Mouse (Mus musculus) neural tube, embryonic 14.5 days (tissue): ENCODE data around the gene Dapk3. TPM values are rescaled to one million over a fixed set of nuclear protein-coding genes. Genes with fewer than 3 reads are reported as not detected.
"Not testable (repeated sequence)": the region's sequence is repeated elsewhere in the genome, so short reads cannot be mapped to it uniquely, and the experiment has no call there.

Experiments
- ATAC-seq: fragments of 200-750 bp; cut with Nextera tagmentation; 2 replicates; pipeline ENCODE4 v1.8.0; 2017; ENCODE audit warnings: low read depth, mild to moderate bottlenecking, moderate TSS enrichment, moderate library complexity
- H3K27ac ChIP-seq: fragments of 300-500 bp; sonication (generic); 2 replicates; pipeline ENCODE4 v1.5.1; 2014; ENCODE audit warnings: low read depth, mild to moderate bottlenecking, control low read depth, low read length, moderate library complexity, mixed read lengths
- H3K27me3 ChIP-seq: fragments of 300-500 bp; sonication (generic); 2 replicates; pipeline ENCODE4 v1.6.1; 2014; ENCODE audit warnings: low read length; ENCODE audit not compliant: control insufficient read depth, insufficient read depth
- H3K36me3 ChIP-seq: fragments of 300-500 bp; sonication (generic); 2 replicates; pipeline ENCODE4 v1.6.1; 2014; ENCODE audit warnings: low read length, mixed read lengths; ENCODE audit not compliant: control insufficient read depth, insufficient read depth
- H3K4me1 ChIP-seq: fragments of 300-500 bp; sonication (generic); 2 replicates; pipeline ENCODE4 v1.6.1; 2014; ENCODE audit warnings: low read length; ENCODE audit not compliant: control insufficient read depth, insufficient read depth
- H3K4me2 ChIP-seq: fragments of 300-500 bp; sonication (generic); 2 replicates; pipeline ENCODE4 v1.6.1; 2014; ENCODE audit warnings: mild to moderate bottlenecking, low read depth, low read length, control low read depth
- H3K4me3 ChIP-seq: fragments of 300-500 bp; sonication (generic); 2 replicates; pipeline ENCODE4 v1.5.1; 2014; ENCODE audit warnings: low read depth, low read length, control low read depth, mixed read lengths
- H3K9ac ChIP-seq: fragments of 300-500 bp; sonication (generic); replicated peaks from 2 replicates; pipeline ENCODE4 v1.6.1; 2014; ENCODE audit warnings: low read depth, mild to moderate bottlenecking, control low read depth, low read length, mixed read lengths
- H3K9me3 ChIP-seq: fragments of 300-500 bp; sonication (generic); 2 replicates; pipeline ENCODE4 v1.6.1; 2016; ENCODE audit warnings: low read length; ENCODE audit not compliant: control insufficient read depth
- WGBS: fragments of 180-500 bp; shearing (Covaris S2); extraction: QIAGEN DNeasy Blood & Tissue Kit; methylation state at CpG from one replicate; pipeline ENCODE4 v1.1.7; 2014; 5-methylcytosine and 5-hydroxymethylcytosine counted together
- polyA plus RNA-seq: library from polyadenylated mRNA; unstranded; fragments of >200 nt; fragmentation: Nextera tagmentation; extraction: Ambion mirVana; gene quantifications from 2 replicates; pipeline ENCODE4 v1.2.1, GENCODE M21; 2014

Gene Dapk3
- polyA plus RNA-seq, 1 experiment from 2014 or later = 67.3 TPM

GRCm38 (mm10) chr10:81221402-81222015 lies 38.7 kb downstream of the Dapk3 start:
- no peak overlapping the region for H3K4me2 ChIP-seq
- H3K4me3 ChIP-seq = no peak overlapping the region
- 85% methylated on average over 5 of the region's 5 CpGs for WGBS
- no peak overlapping the region for H3K9ac ChIP-seq
- no peaks in the 10 kb centered on the region for H3K4me1 ChIP-seq
- ATAC-seq = no peak
- H3K36me3 ChIP-seq = peaks cover 35% of the 10 kb centered on the region
- no peaks in the 10 kb centered on the region for H3K27me3 ChIP-seq
- no peak overlapping the region for H3K27ac ChIP-seq
- no peaks in the 10 kb centered on the region for H3K9me3 ChIP-seq

GRCm38 (mm10) chr10:81223731-81224130 lies 40.9 kb downstream of the Dapk3 start:
- H3K9ac ChIP-seq, H3K4me3 ChIP-seq, H3K9me3 ChIP-seq, H3K27ac ChIP-seq, H3K27me3 ChIP-seq, H3K4me1 ChIP-seq, ATAC-seq, H3K4me2 ChIP-seq: not testable (repeated sequence)
- peaks cover 32% of the 10 kb centered on the region for H3K36me3 ChIP-seq
- WGBS = 51% methylated on average over 2 of the region's 2 CpGs

- peak overlapping the region; percentile 83 for H3K4me2 ChIP-seq
- H3K36me3 ChIP-seq = no peaks in the 10 kb centered on the region
- H3K4me1 ChIP-seq = peaks cover 33% of the 10 kb centered on the region
- H3K27me3 ChIP-seq = no peaks in the 10 kb centered on the region
- ATAC-seq = peak; percentile 26; the same call in 1 of the 2 replicates
- H3K27ac ChIP-seq = peak overlapping the region; percentile 90
- peak overlapping the region; percentile 88 for H3K9ac ChIP-seq
- WGBS = 8% methylated on average over 20 of the region's 20 CpGs
- peak overlapping the region; percentile 73 for H3K4me3 ChIP-seq
- H3K9me3 ChIP-seq = no peaks in the 10 kb centered on the region
Observed at GRCm38 (mm10) chr10:81229735-81230437, 47.1 kb downstream of the Dapk3 start.

GRCm38 (mm10) chr10:81230438-81231332 lies 47.9 kb downstream of the Dapk3 start, which contains the start of gene Atcay:
TSS of gene Atcay (minus strand) at chr10:81230833.
- H3K27me3 ChIP-seq = no peaks in the 10 kb centered on the region
- 6% methylated on average over 27 of the region's 27 CpGs for WGBS
- H3K9ac ChIP-seq = peak within 1 kb of the TSS; percentile 88
- H3K27ac ChIP-seq = peak within 1 kb of the TSS; percentile 90
- H3K4me1 ChIP-seq = peaks cover 33% of the 10 kb centered on the region
- peak within 1 kb of the TSS; percentile 73 for H3K4me3 ChIP-seq
- no peaks in the 10 kb centered on the region for H3K36me3 ChIP-seq
- H3K4me2 ChIP-seq = peak within 1 kb of the TSS; percentile 83
- H3K9me3 ChIP-seq = no peaks in the 10 kb centered on the region
- peak; percentile 92 for ATAC-seq

GRCm38 (mm10) chr10:81231436-81231835 lies 48.6 kb downstream of the Dapk3 start:
- H3K4me1 ChIP-seq = peaks cover 33% of the 10 kb centered on the region
- peak overlapping the region; percentile 73; the same call in 1 of the 2 replicates for H3K4me3 ChIP-seq
- no peaks in the 10 kb centered on the region for H3K9me3 ChIP-seq
- 0 out of 2 replicates have a peak overlapping the region, but pooled peaks have one; percentile 11 for H3K9ac ChIP-seq
- no peak for ATAC-seq
- 53% methylated on average over 7 of the region's 7 CpGs for WGBS
- H3K27me3 ChIP-seq = no peaks in the 10 kb centered on the region
- peak overlapping the region; percentile 83; the same call in 1 of the 2 replicates for H3K4me2 ChIP-seq
- H3K27ac ChIP-seq = peak overlapping the region; percentile 90
- no peaks in the 10 kb centered on the region for H3K36me3 ChIP-seq

GRCm38 (mm10) chr10:81232580-81233225 lies 49.9 kb downstream of the Dapk3 start, which contains the start of gene Zfr2:
TSS of gene Zfr2 (plus strand) at chr10:81233155.
- 10% methylated on average over 29 of the region's 29 CpGs for WGBS
- no peak within 1 kb of the TSS; the same call in 1 of the 2 replicates for H3K27ac ChIP-seq

GRCm38 (mm10) chr10:81233226-81233585 lies 50.4 kb downstream of the Dapk3 start:
- H3K27ac ChIP-seq = no peak overlapping the region; the same call in 1 of the 2 replicates
- no peaks in the 10 kb centered on the region for H3K9me3 ChIP-seq
- peak overlapping the region; percentile 78 for H3K9ac ChIP-seq
- ATAC-seq = peak; percentile 25
- no peaks in the 10 kb centered on the region for H3K36me3 ChIP-seq
- H3K27me3 ChIP-seq = no peaks in the 10 kb centered on the region
- H3K4me3 ChIP-seq = peak overlapping the region; percentile 64
- H3K4me1 ChIP-seq = peaks cover 29% of the 10 kb centered on the region
- WGBS = under 1% methylated on average over 14 of the region's 28 CpGs
- H3K4me2 ChIP-seq = peak overlapping the region; percentile 71

More at GRCm38 (mm10) chr10:81232580-81233225, 49.9 kb downstream of the Dapk3 start, which contains the start of gene Zfr2:
- Histone ChIP-seq H3K4me3 (peak within 1 kb of the TSS; percentile 64), H3K9me3 (no peaks in the 10 kb centered on the region), H3K4me2 (peak within 1 kb of the TSS; percentile 71), H3K4me1 (peaks cover 33% of the 10 kb centered on the region), H3K27me3 (no peaks in the 10 kb centered on the region), H3K36me3 (no peaks in the 10 kb centered on the region), H3K9ac (peak within 1 kb of the TSS; percentile 78)
- peak; percentile 70 for ATAC-seq

- Histone ChIP-seq H3K9ac (no peak overlapping the region), H3K36me3 (no peaks in the 10 kb centered on the region), H3K9me3 (no peaks in the 10 kb centered on the region), H3K4me3 (no peak overlapping the region), H3K4me1 (peaks cover 19% of the 10 kb centered on the region), H3K27ac (no peak overlapping the region), H3K27me3 (no peaks in the 10 kb centered on the region), H3K4me2 (no peak overlapping the region)
- 87% methylated on average over 6 of the region's 6 CpGs for WGBS
- ATAC-seq = no peak
Observed at GRCm38 (mm10) chr10:81234206-81234605, 51.4 kb downstream of the Dapk3 start.
